Mouse (Mus musculus) adrenal gland (tissue): ENCODE data around the gene Arl8a.
"Not testable (repeated sequence)": the region's sequence is repeated elsewhere in the genome, so short reads cannot be mapped to it uniquely, and the experiment has no call there.

Experiments used
- intact Hi-C: fragments of 180-260 bp; cut with DNase I; formaldehyde crosslinking; loops from one replicate; pipeline ENCODE4 v1.15.1; 2025

Gene Arl8a

DNA sequence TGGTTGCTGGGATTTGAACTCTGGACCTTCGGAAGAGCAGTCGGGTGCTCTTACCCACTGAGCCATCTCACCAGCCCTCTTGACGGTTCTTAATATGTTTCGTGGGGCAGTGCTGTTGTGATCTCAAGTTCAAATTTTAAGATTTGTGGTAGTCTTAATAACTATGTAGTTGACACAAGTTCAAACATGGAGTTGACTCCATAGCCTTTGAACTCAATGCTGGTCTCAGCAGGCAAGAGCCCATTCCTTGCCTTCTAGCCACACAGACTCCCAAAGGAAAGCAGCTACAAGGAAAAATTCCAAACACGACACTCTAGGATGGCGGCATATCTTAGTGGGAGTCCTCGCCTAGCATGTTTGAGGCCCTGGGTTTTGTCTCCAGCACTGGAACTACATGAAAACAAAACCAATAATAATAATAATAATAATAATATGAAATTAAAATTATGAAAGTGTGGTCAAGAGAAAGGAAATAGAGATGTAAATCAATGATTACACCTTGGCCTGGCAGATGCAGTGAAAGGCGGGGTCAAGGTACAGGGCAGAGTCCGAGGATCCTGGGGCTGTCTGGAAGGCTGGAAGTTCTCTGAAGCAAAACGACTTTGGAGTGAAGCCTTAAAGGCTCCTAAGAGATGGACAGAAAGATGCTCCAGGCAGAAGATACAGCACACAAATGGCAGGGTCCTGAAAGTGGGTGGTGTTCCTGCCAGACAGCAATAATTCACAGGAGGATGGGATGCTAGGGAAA is 22.0 kb downstream of the Arl8a start:
- intact Hi-C loops = no loop called here

DNA sequence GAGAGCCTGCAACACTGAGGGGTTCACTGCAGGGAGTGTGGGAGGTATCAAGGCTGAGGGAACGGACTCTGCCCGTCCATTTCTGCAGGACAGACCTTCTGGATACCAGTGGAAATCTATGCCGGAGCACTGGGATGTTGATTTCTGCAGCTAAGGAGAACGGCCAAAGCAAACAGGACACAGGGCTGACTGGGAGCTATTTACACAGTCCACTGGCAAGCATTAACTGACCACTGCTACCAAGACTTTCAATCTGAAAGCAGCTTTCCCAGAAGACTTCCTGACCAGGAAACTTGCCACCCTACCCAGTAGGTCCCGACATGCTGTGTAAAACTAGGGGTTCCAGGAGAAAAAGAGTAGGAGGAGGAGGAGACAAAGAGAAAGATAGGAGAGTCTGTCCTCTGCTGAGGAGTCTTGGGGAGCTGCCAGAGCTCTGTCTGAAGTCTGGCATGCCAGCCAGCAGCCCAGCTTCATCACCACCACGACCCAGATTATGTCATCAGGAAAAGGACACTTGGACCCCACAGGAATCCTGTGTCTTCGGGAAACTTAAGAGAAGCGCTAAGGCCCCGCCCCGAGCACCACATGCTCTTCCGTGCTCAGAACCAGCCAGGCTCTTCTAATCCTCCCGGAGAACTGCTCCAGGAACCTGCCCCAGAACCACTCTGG is 23.1 kb downstream of the Arl8a start:
- intact Hi-C loops = no loop called here

DNA sequence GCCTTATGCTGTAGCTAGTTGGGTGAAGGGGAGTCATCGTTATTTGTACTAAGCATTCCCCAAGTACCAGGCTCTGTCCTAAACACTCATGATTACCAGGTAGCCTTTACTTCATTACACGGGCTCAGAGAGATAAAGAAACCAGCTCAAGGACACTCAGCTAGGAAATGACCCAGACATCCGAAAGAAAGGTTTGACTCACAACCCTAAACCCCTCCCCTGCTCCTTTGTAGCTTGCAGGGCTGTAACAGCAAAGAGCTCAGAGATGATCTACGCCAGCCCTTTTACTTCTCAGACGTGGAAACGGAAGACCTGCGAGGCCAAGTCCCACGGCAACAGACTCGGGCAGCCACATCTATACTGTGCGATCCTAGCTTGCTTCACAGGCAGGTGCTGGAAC is 23.7 kb downstream of the Arl8a start:
- intact Hi-C loops = no loop called here

DNA sequence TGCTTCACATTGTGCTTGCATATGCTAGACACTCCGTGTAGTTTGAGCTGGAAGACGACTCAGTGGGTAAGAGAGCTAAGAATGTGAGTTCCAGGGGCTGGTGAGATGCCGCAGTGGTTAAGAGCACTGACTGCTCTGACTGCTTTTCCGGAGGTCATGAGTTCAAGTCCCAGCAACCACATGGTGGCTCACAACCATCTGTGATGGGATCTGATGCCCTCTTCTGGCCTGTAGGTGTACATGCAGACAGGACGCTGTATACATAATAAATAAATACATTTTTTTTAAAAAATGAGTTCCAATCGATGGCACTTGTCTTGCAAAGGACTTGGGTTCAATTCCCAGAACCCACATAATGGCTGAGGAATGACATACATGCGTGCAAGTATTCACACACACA is 24.6 kb downstream of the Arl8a start:
- intact Hi-C loops = no loop called here

DNA sequence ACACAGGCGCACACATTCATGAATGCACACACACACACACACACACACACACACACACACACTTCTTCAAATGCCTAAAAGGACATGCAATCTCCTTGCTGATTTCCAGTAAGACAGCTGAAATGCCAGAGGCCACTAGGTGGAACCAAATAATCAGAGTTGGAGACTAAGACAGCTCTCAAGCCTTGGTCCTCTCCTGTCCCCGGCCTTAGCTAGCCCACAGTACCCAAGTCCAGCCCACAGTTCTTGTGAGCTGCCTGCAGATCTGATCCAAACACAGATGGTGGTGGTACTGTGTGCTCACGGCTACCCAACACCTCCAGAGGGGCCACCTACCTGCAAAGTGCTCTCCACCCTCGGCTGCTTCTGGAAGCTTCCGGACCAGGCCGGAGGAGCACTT is 25.4 kb downstream of the Arl8a start:
- intact Hi-C loops = loop anchor here (1.0 to 2.0 kb wide), 2 partner anchors 87 to 196 kb away; partner anchors contain the start of gene Elf3

DNA sequence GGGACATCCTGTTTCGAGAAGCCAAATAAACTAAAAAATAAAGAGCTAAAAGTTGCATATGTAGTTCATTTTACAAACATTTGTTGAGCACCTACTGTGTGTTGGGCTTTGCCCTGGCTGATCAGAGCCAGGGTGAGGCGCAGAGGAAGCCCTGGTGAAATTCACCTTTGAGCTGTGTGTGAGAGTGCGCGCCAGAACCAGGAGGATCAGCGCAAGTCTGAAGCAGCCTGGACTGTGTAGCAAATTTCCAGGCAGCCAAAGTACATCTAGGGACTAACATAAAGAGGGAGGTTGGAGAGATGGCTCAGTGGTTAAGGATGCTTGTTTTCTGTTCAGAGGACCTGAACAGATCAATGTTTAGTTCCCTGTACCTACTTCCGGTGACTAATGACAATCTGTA is 26.7 kb downstream of the Arl8a start:
- intact Hi-C loops = loop anchor here (2.0 kb wide), 1 partner anchor 85 kb away; the partner anchor contains the start of gene Elf3

DNA sequence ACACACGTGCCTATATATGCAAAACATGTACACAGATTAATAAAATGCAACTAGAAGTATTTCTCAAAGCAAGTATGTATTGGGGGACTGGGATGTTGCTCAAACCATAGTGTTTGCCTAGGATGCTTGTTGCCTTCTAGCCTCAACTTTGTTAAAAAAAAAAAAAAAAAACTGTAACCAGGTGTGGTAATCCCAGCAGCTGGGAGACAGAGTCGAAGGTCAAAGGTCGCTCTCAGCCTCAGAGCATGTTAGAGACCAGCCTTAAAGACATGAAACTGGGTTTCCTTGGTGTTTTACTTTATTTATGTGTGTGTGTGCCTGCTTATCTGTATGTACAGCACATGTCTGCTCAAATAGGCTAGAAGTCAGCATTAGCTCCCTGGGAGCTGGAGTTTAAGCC is 28.6 kb downstream of the Arl8a start:
- intact Hi-C loops = no loop called here

DNA sequence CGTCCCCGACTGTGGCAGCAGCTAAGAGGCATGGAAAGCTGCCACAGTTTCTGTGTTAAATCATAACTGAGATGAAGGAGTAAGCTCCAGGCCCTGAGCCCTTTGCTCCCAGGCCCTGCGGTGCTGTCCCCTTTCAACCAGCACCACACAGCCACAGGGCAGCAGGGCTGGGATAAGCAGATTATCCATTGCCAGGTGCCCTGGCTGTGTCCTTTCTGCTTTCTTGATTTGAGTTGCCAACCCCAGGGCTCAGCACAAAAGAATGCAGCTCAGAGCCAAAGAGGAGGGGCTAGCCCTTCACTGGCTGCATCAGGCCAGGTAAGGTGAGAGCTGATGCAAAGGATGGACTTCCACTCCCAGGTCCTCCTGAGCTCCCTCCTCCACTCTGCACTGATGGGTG is 31.1 kb downstream of the Arl8a start:
- intact Hi-C loops = no loop called here

DNA sequence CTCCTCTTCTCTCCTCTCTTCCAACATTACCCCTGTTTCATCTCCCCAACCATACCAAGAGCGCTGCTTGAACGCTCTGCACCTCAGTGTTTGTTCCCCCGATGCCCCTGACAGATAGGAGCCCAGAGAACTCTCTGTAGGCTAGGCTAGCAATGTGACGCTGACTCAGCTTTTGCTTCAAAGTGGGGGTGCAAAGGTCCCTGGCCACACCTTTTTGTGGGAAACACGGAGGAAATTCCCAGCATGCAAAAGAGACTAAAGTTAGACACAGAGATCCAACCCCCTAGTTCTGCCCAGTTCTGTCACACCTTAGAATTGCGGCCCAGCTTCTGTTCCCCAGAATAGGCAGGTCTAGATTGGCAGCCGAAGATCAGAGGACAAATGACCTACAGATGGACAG is 32.2 kb downstream of the Arl8a start:
- intact Hi-C loops = no loop called here

DNA sequence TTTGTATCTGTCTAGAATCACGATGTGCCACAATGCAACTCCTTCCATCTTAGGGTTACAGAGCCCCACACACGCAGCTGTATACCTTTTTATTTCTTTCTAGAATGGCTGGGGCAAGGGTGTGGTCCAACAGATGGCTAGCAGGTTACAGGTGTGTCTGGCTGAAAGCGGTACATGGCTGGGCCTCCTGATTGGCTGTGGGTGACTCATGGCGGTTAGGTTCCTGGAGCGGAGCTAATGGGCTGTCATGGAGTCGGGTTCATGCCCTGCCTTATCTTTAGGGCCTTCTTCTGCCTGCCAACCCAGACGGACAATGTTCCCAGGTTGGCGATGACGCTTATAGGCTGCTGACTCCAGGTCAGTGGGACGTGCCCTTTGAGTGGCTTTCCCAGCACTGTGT is 34.2 kb downstream of the Arl8a start:
- intact Hi-C loops = no loop called here

DNA sequence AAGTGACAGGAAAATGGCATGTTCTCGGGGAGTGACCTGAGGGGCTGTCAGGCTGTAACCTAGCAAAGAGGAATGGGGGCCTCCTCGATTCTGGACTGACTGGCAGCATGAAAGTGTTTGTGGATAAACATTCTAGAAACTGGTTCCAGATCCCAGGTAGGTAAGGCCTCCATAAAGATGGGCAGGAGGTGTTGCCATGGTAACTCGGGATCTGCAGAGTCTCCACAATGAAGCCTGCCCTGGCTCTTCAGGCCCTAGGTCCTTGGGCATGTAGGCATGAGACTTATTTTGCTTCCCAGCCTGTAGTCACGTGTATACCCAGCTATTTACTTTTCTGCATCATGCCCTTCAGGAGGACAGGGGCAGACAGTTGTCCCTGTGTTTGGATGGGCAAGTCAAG is 34.7 kb downstream of the Arl8a start:
- intact Hi-C loops = no loop called here

DNA sequence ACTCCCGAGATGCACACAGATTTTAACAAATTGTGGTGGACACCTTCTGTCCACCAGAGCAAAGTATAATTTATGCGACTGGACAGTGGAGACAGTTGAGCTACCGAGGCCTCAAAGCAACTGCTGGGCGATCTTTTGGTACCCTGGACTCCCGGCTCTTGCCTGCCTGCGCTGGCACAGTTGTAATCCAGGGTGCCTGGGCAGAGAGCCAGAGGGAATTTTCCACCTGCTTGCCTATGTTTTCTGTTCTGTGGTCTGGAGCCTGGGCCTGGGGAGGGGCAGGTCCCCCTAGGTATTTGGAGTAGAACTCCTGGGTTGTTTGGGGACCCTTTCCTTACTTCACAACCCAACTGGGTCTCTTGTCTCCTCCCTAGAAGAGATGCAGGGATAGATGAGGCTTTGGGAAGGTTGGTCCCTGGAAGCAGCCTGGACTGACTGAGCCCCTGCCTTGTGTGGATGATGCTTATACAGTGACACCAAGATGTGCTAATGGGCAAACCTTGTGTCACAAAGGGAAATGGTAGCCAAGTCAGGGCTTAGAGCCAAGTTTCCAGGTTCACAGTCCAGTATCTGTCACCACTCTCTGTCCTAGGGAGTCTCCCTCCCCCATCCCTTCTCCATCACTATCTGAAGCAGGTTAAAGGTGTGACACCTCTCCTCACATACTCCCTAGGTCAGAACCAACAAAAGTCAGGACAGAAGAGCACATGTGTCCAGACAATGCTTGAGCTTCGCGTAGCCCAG is 35.4 kb downstream of the Arl8a start:
- intact Hi-C loops = no loop called here

DNA sequence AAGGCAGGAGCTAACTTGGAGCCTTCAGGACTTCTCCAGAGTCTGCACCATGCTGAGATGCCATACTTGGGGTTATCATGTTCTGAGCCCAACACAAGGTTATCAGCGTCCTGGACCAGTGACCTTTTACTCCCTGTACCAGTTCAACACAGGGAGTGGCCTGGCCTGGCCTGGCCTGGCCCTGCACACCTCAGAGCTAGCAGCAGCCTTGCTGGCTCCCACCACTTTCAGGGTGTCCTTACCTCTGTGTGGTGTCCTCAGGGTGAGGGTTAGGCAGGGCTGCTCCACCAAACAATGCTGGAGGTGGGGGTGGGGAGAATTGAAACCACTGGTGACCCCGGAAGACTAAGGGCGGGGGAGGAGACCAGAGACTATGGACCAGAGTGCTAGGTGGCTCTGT is 36.4 kb downstream of the Arl8a start:
- intact Hi-C loops = no loop called here

DNA sequence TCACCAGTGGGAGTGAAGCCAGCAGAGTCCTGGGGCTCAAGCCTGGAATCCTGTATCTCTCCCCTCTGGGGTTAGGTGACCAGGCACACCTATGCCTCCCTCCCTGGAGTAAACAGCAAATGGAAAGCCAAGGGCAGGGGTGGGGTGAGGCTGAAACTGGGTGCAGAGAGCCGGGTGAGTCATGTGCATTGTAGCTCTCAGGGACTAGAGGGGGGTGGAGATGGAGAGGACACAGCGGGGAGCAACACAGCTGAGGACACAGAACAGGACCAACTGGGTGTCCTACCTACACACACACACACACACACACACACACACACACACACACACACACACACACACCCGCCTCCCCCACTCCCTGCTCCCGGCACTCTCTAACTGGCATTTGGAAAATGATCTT is 36.8 kb downstream of the Arl8a start:
- intact Hi-C loops = no loop called here

DNA sequence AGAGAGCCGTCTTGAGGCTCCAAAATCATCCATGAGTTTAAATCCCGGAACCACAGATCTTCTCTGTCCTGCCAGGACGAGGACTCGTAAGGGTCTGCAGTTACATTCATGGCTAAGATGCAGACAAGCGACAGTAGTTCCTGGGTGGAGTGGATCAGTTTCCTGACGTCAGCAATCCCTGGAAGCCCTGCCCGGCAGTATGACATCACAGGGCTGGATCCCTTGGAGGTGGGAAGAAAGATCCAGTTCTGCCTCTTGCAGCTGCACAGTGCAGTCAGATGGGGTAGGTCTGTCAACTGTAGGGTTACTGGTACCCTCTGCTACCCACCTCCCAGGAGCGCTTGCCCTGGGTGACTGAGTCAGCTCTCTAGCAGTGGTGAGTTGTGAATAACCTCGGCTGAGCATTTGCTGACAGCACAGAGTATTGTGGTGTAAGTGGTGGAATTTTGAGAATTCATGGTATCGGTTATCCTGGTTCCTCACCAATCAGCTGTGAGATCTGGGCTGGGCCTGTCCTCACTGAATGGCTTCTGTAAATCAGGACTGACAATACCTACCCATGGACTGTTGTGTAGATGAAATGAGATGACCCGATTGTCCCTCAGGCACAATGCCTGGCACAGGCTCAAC is 37.4 kb downstream of the Arl8a start:
- intact Hi-C loops = no loop called here

DNA sequence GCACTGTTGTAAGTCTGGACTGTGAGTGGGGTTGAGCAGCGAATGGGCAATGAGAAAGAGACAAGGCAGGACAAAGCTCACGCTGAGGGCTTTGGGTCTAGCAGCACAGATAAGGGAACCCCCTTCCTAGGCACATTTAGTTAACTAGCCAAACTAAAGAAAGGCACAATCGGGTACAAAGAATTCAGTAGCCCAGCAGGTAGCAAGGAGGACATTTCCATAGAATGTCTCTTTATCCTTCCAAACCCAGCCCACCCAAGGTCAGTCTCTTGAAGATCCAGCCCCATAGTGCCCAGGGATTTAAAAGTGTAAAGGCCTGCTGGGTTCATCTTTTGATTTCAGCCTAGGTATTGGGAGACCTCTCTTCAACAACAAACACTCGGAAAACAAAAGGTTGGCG is 39.3 kb downstream of the Arl8a start:
- intact Hi-C loops = no loop called here

DNA sequence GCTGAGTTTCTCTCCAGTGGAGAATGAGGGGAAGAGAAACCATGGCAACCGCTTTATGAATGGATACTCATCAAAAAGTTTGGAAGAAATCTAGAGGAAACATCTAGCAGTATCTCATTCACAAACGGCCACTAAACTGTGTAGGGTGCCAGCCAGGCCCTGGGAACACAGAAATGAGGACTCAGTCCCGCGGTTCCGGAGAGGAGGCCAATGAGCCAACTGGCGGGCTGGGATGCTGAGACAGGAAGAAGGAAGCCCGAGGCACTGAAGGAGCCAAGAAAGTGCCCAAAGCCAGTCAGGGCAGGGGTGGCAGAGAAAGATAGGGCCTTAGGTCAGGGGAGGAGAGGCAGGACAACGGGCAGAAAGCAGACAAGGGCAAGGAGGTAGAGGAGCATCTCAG is 39.8 kb downstream of the Arl8a start:
- intact Hi-C loops = no loop called here

DNA sequence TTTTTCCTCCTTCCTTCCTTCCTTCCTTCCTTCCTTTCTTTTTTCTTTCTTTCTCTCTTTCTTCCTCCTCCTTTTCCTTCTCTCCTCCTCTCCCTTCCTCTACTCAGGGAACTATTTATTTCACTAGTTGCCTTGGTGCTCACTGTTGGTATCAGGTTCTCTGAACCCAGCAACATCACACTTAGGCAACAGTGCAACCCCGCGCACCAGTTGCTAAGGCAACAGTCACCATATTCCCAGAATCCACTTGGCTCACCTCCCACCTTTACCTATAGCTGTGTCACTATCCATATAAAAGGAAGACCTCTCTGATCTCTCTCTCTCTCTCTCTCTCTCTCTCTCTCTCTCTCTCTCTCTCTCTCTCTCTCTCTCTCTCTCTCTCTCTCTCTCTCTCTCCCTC is 40.4 kb downstream of the Arl8a start:
- intact Hi-C loops = not testable (repeated sequence)

DNA sequence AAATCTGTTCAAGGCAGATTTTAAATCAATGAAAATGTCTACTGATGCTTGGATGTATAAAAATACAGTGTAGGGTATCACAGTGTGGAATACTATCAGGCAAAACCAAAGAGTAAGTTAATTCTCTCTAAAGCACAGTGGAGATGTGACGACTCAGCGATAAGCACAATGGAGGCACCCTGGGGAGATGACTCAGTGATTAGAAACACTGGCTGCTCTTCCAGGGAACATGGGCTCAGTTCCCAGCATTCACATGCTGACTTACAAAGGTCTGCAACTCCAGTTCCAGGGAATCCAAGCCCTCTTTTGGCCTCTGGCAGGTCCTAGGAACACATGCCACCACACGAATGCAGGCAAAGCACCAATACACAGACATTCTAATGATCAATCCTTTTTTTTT is 41.6 kb downstream of the Arl8a start:
- intact Hi-C loops = no loop called here

DNA sequence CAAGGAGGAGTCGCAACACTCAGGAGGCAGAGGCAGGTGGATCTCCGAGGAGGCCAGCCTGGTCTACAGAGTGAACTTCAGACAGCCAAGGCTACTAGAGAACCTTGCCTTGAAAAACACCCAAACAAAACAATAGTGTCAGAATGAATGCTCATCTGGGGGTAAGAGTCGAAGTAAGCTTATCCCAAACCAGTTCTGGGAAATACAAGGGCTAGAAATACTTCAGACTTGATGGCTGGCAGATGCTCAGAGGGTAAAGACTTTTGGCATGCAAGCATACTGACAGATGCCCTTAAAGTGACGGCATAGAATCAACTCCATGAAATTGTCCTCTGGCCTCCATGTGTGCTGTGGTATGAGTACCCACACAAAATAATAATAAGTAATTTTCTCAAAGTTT is 42.6 kb downstream of the Arl8a start:
- intact Hi-C loops = no loop called here

DNA sequence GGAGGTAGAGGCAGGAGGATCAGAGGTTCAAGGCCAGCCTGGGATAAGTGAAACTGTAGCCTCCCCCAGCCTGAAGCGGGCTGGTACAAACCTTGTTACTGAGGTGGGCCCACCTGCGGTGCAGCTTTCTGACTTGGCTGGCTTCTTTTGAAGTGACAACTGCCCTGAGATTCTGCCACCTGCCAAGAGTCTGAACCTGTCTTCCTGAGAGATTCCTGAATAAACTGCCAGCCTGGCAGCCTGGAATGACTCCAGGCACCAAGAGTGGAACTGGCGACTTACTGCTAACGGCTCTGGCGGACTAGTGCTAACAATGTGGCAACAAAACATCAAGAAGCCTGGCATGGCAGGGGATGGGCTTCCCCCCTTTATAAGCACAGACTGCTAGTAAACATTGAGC is 47.7 kb downstream of the Arl8a start:
- intact Hi-C loops = not testable (repeated sequence)

DNA sequence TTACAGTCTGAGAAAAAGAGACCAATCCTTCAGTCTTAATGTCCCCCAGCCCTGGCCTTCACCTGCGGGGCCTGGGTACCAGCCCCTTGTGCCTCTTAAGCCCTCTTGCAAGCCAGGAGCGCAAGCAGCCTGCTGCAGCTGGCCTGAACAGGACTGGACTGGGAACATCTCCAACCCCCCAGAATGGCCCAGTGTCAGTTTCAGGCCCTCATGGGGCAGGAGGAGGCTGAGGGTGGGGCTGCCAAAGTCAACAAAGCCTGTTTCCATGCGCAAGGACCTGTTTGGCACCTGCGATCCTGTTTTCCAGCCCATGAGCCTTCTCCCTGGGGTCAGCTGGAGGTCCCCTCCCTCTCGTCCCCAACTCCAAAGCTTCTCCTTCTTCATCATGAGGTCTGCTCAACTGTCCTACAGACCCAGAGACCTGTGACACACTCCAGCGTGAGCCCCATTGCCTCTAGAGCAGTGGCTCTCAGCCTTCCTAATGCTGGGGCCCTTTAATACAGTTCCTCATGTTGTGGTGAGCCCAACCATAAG is 49.4 kb downstream of the Arl8a start:
- intact Hi-C loops = no loop called here
